Mouse (Mus musculus) c-Kit-positive CD71-positive TER-119-positive erythroid progenitor cells, embryonic 14.5 days (primary cell): ENCODE results near the gene Stk32c.

Experiments used
- DNase-seq: peaks from one replicate; pipeline ENCODE4 v3.0.0-alpha.2; 2013; ENCODE audit warnings: low spot score

Gene Stk32c

DNA sequence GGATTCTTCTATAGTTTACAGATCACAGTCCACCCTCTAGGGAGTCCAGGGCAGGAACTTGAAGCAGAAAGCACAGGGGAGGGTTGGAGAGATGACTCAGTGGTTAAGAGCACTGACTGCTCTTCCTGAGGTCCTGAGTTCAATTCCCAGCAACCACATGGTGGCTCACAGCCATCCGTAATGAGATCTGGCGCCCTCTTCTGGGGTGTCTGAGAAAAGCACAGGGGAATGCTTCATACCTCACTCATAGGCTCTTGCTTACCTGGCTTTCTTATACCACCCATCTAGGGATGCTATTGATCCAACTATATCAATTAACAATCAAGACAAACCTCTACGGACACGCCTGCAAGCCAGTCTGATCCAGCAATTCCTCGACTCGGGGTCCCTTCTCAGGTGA is 21.5 kb downstream of the Stk32c start:
- no peak for DNase-seq

DNA sequence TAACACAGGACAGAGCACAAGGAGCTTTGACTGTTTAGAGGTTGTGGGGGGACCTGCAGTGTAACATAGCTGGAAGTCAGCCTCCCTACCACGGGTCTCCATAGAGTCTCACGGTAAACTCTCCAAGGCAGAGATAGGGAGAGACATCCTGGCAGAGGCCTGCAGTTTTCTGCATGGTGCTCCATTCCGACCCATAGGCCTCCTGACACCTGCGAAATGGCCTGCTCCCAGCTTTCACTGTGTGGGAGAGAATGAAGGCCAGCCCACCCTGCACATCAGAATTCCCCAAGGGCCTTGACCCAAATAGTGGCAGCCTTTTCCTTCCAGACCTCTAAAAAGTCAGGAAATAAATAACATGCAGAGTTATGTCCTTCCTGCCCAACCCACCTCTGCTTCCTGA is 22.5 kb downstream of the Stk32c start:
- no peak for DNase-seq

DNA sequence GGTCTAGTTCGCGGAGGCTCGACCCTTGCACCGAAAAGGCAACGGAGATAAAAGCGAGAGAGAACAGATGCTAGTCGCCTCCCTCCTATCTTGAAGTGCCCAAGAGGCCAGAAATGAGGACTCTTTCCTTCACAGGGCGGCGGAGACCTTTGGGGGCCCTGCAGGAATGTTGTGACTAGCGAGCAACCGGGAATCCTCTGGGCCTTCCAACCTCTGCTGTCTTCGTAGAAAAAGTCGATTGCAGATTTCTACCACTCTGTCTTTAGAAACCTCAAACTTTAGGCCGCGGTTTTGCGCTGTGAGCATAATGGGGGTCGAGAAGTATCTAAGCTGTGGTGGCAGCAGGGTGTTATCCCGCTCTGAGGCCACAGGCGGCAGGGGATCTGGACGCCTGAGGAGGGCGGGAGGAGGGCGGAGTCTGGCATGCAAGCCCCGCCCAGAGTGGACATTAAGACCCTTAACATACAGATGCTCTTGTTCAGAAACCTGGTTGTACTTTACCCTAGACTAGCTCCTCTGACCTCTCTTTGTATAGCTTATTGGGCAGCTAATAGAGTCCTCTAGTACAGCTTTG is 24.4 kb downstream of the Stk32c start:
- no peak for DNase-seq

DNA sequence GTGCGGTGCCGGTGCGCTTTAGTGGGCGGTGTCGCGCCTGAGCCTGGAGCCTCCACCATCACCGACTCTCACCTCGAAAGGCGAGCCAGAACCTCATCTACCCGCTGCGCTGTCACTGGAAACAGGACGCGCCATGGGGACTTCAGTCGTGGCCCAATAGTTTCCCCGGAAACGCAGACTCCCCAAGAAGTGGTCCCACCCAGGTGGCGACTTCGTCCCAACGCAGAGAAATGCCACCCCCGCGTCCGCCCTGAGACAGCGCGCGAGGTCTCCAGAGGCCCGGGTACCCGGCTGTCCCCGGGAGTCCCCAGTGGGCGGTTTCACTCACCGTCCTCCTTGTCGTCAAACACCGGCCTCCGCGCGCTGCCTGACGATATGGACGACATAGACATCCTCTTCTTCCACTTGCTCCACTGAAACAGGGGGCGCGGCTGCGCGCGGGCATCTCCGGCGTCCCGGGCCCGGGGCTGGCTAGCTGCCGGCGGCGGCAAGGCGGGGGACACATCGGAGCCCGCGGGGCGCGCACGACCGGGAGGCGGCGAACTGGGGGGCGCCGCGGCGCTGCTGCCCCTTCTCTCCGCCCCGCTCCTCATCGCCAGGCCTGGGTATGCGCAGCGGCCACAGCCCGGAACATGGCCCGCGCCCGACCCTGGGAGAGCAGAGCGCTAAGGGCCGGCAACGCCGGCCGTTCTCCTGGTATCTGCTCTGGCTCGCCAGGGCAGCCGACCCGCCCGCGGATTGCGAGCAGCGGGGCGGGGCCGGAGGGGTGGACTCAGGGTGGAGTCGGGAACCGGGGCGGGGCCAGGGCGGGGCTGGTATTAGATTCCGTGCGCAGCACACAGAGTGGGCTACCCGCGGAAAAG is 25.1 kb downstream of the Stk32c start:
- peak; percentile 27 for DNase-seq

DNA sequence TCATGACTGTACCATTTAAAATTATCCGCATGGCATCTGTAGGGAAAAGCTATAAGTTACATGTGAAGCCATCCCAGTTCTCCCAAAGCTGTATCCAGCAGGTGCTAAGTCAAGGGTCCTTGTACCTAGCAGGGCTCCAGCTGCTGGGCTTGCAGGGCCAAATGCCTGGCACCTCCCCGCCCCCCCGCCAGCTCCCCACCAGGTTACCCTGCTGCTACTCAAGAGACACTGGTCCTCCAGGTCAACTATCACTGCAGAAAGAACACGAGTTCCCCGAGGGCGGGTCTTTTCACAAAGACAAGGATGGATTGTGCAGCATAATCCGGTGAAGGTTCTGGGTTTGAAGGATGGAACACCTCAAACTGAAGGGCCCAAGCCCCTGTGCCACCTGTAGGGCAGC is 25.8 kb downstream of the Stk32c start:
- DNase-seq = no peak

DNA sequence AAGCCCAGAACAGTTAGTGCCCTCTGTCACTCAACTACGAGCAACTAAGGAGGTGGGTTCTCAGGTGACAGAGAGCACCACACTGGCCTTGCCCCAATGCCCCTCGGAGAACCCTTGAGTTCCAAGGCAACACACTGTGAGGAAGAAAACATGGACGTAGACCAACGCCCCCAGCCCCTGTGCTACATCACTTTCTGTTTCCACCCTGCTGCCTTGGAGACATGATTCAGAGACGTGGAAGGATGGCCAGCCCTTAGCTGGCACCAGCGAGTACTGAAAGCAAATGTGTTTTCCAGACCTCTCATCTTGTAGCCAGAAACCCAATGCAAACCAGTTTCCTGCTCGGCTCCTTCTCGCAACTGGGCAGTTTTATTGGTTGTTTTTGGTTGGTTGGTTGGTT is 26.7 kb downstream of the Stk32c start:
- DNase-seq = no peak

DNA sequence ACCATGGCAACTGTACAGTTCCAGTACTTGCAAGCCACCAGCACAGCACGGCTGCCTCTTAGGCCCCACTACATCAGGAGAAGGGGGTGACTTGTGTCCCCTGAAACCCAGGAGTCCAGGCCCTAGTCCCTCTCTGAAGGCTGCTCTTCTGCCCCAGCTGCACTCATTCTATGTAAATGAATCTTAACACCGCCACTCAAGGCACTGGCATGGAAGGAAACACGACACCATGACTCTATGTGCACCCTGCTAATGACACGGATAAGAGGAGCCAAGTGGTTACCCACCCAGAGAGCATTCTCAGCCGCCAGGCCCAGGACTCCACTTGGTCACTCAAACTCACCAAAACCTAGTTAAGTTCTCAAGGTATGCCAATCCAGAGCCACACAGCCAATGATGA is 27.1 kb downstream of the Stk32c start:
- no peak for DNase-seq

DNA sequence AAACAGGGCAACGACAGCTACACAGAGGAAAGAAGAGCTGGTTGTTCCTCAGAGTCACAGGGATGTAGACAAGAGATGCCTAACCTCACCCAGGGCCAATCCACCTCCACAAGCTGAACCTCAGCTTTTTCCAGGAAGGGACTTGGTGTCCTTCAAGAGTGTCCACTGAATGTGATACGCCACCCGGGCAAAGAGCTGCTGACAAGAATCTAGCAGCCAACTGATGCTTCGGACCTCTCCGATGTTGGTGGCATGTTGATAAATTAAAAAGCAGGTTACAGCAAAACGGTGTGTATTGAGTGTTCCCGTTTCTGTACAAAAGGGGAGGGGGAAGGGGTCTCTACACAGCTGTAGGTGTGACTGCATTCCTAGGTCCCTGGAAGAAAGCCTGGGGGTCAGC is 28.3 kb downstream of the Stk32c start:
- DNase-seq = no peak

DNA sequence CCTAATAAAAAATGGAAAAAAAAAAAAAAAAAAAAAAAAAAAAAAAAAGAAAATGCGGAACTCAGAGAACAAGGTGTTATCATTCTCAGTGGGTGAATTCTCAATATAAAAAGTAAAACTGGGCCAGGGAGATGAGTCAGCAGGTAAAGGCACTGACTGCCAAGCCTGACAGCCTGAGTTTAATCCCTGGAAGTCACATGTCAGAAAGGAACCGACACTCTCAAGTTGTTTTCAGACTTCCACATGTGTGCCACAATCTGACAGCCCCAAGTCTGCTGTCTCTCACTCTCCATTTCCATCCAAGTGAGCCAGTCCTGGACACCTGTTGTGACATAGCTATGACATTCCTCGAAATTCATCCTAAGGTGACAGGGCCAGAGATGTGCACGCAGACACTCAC is 28.7 kb downstream of the Stk32c start:
- DNase-seq = no peak

DNA sequence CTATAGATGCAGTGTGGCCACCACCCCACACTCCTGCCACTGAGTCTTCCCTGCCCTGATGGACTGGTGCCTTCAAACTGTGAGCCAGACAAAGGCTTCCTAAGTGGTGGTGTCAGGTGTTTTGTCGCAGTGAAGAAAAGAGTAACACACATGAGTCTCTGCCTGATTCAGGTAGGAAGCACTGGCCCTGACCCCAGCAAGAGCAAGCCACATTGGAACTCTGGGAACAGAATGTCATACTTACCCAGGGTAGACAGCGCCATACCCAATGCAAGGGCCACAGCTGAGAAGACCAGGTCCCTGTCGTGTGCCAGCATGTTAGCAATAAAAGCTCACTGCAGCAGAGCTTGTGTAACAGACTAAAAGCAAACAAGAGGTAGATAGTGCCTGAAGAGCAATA is 33.0 kb downstream of the Stk32c start:
- DNase-seq = no peak

DNA sequence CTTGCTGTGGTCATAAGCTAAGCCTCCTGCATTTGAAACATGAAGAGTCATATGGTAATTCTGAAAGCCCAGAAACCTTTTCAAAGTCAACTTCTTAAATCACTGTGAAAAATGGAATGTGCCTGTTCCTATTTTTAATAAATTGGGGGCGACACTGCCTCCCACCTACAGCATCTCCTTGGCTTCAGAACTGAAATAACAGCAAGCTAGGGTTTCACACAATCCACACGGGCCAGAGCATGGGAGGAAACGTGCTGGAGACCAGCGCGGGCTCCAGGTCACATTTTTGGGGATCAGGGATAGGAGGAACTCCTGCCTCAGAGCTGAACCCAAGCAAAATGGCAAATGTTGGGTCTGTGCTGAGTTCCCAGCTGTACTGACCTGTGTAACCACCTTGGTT is 33.8 kb downstream of the Stk32c start:
- no peak for DNase-seq

DNA sequence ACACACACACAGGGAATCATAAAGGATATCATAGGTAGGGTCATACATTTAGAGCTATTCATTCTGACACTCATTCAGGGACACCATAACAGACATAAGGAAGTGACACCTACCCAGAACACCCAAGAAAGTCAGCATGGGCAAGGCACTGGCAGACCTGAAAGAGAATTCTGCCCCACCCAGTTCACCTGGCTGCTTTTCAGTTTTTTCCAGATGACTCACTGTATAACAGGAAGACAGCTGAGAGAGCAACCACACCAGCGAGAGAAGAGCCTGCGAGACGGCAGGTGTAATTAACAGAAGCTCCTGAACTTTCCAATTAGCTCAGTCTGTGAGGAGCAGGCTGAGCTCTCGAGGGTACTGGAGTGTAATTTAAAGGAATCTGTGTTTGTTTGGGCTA is 44.0 kb downstream of the Stk32c start:
- DNase-seq = no peak

DNA sequence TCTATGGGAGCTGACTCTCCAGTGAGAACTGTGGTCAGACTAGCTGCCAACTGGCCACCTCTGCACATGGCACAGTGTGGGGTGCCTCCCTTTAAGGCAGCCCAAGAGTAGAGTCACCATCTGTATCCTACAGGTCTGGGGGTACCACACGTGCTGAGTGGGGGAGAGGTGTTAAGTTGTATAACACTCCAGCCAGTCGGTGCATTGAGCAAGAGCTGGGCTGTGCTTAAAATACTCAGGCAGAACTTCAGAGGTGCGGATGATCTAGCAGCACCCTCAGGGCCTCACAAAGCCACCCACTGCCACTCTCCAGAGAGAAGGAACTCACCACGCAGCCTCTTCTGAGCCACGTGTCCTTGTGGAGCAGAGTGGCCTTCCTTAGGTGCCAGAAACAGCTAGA is 48.7 kb downstream of the Stk32c start:
- DNase-seq = no peak

DNA sequence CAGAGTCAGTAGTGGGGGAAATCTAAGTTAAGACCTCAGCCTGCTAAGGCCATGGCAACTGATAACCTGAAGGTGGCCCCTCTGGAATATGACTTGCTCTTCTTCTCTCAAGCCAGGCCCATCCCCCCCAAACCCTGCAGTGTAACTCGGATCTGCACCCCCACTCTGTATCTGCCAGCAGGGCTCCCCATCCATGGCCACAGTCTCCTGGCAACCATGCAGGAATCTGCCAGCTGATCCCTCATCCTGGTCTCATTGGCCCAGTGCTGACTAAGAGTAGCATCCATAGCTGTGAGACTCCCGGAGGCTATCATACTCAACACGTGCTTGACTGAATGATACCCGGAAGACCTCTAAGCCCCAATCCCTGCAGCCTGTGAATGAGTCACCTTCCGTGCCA is 54.2 kb downstream of the Stk32c start:
- no peak for DNase-seq

DNA sequence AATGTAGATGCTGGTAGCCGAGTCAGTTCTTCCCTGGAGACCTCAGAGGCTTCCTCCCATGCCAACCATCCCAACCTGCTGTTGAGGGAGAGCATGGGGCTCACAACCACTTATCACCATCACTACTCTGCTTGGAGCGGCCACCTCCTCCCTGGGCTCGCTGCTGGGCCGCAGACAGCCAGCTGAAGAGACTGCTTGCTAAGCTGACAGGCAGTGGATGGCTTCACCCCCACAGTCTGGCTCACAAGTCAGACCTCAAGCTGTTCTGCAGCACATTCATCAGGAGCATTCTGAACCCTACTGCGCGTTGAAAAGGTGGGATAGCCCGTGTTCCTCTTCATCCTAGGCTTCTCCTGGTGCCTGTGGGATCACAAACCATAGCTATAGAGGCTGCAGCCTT is 54.6 kb downstream of the Stk32c start:
- DNase-seq = no peak

DNA sequence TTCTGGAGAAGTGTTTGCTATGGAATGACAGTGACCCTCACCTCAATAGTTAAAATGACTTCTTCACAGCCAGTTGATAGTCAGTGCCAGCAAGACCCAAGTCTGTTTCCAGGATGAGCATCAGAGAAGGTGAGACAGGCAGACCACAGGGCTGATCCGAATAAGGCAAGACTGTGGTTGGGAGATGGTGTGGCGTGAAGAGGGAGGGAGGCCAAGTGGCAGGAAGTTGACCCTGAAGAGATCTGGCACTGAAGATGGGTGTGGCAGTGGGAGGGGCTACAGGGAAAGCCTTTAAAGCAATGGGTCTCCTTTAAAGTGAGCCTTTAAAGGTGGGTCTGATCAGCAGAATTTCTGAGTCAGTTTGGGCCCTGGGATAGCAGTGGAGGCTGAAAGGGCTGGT is 55.6 kb downstream of the Stk32c start:
- no peak for DNase-seq

DNA sequence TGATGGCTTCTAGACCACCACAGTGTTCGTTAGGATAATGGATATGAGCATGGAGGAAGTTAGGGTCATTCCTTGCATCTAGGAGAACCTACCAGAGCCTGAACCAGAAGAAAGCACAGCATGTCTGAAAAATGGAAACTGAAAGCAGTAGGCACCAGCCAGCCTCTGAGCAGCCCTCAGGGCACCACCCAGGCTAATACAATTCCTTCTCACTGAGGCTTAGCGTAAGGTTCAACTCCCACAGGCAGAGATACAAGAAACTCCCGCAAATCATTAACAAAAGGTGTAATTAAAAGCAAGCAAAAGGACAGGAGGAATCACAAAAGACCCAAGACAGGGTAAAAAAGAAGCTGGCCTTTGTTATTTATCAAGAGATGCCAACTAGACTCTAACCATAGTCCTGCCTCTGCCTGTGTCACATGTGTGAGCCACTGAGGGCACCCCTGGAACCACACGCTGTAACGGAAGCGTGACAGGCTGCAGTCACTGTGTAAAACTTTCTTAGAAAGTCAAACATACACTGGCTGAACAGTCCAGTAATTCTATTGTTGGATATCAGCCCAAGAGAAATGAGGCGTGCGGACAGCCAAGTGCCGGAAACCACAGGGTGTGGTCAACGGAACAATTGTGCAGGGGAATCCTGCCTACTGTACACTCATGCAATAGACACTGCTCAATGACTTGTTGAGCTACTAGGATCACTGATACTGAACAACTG is 56.6 kb downstream of the Stk32c start:
- no peak for DNase-seq

DNA sequence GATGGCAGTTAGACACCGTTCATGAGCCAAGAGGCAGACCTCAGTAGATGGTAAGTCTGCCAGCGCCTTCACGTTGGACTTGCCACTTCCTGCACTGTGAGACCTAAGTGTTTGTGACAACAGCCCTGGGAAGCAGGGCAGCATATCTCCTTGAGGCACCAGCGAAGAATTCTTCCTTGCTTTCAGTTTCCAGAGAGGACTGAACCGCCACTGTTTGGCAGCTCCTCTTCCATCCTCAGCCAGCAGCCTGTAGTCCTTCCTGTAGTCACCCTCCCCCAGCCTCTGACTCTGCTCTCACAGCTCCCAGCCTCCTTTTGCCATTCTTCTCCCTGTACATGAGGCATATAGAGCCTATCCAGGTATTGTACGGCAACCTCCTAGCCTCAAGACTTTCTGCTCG is 60.2 kb downstream of the Stk32c start:
- DNase-seq = no peak

DNA sequence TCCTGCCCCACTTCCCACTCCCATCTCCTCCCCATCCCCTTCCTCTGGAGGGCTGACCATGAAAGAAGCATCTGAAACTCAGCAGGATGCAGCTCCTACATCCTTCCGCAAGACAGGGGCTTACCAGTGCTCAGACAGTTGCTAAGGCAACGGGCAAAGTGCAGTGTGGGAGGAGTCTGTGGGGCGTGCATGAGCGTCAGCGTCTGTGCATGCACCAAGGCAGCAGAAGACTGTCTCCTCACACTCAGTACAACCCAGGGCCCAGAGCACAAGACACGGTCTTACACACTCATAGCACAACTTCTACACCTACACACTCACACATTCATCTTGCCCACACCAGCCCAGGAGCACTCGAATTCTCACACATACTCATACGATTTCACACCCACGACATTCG is 62.0 kb downstream of the Stk32c start:
- no peak for DNase-seq

DNA sequence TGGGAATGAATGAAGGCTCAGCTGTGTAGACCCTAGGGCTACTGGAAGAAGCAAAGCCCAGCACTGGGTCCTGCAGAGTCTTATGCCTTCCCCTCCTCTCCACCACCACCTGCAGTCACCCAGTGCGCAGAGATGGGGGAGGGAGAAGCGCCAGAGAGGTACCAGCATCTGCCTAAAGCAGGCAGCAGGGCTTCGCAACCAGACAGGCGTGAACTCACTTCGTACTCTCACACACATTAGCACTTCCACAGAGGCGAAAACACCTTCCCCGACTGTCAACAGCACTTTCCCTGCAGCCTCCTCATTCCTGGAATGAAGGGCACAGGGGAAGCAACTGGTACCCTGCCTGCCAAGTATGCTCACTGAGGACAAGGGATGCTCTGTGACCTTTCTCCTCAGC is 63.7 kb downstream of the Stk32c start:
- no peak for DNase-seq

DNA sequence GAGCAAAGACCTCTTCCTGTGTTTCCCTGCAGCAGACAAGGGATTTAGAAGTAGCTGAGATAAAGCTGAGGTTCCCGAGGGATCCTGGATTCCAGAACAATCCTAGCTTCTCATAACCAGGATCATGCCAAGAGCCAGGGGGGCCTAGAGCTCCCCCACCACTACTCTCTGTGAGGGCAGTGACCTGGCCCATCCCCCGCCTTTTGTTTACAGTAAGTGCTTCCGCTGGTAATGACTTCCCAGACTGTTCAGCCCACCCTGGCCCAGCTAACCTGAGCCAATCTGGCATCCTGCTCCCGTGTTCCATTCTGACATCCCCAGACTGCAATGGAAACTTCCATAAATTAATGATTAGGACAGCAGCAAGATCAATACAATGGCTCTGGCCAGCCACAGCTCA is 65.7 kb downstream of the Stk32c start:
- DNase-seq = no peak

DNA sequence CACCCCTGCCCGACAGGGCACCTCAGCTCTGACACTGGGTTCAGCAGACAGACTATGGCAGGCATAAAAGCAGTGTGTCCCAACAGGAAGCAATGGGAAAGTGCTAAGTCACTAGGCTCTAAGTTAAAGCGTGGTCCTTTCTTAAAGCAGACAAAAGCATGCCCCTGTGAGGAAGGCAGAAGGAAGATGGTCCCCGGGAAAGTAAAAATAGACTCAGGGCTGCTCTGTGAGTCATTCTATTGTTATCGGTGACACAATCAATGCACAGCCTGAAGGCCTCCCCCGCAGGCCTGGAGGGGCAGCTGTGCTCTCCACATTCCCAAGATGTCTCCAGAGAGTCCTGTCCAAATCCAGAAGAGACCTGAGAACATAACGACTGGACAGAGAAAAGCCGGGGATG is 67.2 kb downstream of the Stk32c start:
- no peak for DNase-seq

DNA sequence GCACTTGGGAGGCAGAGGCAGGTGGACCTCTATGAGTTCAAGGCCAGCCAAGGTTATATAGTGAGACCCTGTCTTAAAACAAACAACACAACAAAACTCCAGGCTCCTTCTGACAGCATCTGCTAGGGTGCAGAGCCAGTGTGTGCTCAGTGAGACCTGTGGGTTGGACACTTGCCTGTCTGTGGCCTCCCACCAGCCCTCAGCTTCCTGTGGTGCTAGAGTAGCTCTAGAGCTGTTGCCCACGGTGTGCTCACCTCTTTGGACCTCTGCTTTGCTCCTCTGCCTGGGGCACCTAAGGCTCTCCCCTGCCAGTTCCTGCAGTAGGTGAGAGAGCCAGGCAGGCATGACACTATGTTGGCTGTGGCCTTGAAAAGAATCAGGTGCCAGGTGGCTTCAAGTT is 69.3 kb downstream of the Stk32c start:
- no peak for DNase-seq
